Comparison of ENCODE assay signal across 9 mouse cellular contexts in genomic region chrX:66652455-66653144, GRCm38 (mm10). TPM values are rescaled to one million over a fixed set of nuclear protein-coding genes. Genes with fewer than 3 reads are reported as not detected.
DNase-seq lines count a peak whose midpoint lies in the region; ATAC-seq and TF ChIP-seq lines count a peak whose summit lies in the region.
"Had no signal": no experiment of that assay in that cellular context is flagged by ENCODE, and none has a peak within 500 bp of the region (broad histone marks: within the 10 kb centered on the region; RNA-seq: fewer than 3 reads in every experiment).

No protein-coding gene starts in this region.

- no peaks in the 10 kb centered on the region for H3K9me3 ChIP-seq in lung, embryonic 14.5 days (ENCODE audit: low read depth, low read length)
- no peaks in the 10 kb centered on the region for H3K9me3 ChIP-seq in embryonic facial prominence, embryonic 14.5 days (ENCODE audit: control insufficient read depth, low read length)
- no peaks in the 10 kb centered on the region for H3K9me3 ChIP-seq in heart, embryonic 10.5 days
- no peaks in the 10 kb centered on the region for H3K9me3 ChIP-seq in lung, embryonic 16.5 days (ENCODE audit: control insufficient read depth, low read length)

- H3K4me1 ChIP-seq in lung, embryonic 14.5 days (ENCODE audit: insufficient read depth): no peaks in the 10 kb centered on the region
- H3K4me1 ChIP-seq in lung, adult 2 months (ENCODE audit: control insufficient read depth, insufficient read depth, low read length): no peaks in the 10 kb centered on the region
- H3K4me1 ChIP-seq in embryonic facial prominence, embryonic 14.5 days (ENCODE audit: control insufficient read depth, insufficient read depth, low read length): no peaks in the 10 kb centered on the region
- H3K4me1 ChIP-seq in heart, embryonic 10.5 days: no peaks in the 10 kb centered on the region
- H3K4me1 ChIP-seq in lung, embryonic 16.5 days (replicated peaks; ENCODE audit: control insufficient read depth, insufficient read depth, low read length): no peaks in the 10 kb centered on the region

- DNase-seq in lung, embryonic 14.5 days: peak; percentile 55
- DNase-seq in lung, adult 2 months: no peak
- peak; percentile 79 for DNase-seq in embryonic facial prominence, embryonic 14.5 days (ENCODE audit: low spot score)
- DNase-seq in heart, embryonic 10.5 days (ENCODE audit: low spot score): peak; percentile 76
- peak; percentile 7 for DNase-seq in kidney, postnatal 36 days
- peak; percentile 69 to 81 for DNase-seq in right cerebral cortex, postnatal 36 days (ENCODE audit: low spot score in 2 of 2)
- no peak for DNase-seq in urinary bladder, adult 2 months (ENCODE audit: low spot score)

- no peak overlapping the region; the same call in 1 of the 2 replicates for H3K9ac ChIP-seq in lung, embryonic 14.5 days
- peak overlapping the region; percentile 42; the same call in 1 of the 2 replicates for H3K9ac ChIP-seq in embryonic facial prominence, embryonic 14.5 days (ENCODE audit: low read depth, low read length)
- no peak overlapping the region for H3K9ac ChIP-seq in lung, embryonic 16.5 days (ENCODE audit: low read length)

- peak overlapping the region; percentile 29 for H3K4me3 ChIP-seq in lung, embryonic 14.5 days (ENCODE audit: low read depth, low read length)
- H3K4me3 ChIP-seq in lung, adult 2 months (replicated peaks; ENCODE audit: extremely low read depth, low read depth, low read length): no peak overlapping the region
- peak overlapping the region; percentile 38 for H3K4me3 ChIP-seq in embryonic facial prominence, embryonic 14.5 days (ENCODE audit: low read depth, low read length)
- peak overlapping the region; percentile 55 for H3K4me3 ChIP-seq in heart, embryonic 10.5 days
- peak overlapping the region; percentile 39 for H3K4me3 ChIP-seq in lung, embryonic 16.5 days (ENCODE audit: low read length)

- no peaks in the 10 kb centered on the region for H3K27me3 ChIP-seq in lung, embryonic 14.5 days (ENCODE audit: insufficient read depth, low read length)
- no peaks in the 10 kb centered on the region; the same call in 1 of the 2 replicates for H3K27me3 ChIP-seq in embryonic facial prominence, embryonic 14.5 days (replicated peaks; ENCODE audit: control insufficient read depth, insufficient read depth, low read length)
- peaks cover 10% of the 10 kb centered on the region; the same call in 1 of the 2 replicates for H3K27me3 ChIP-seq in heart, embryonic 10.5 days (ENCODE audit: insufficient read depth, poor library complexity, severe bottlenecking)
- H3K27me3 ChIP-seq in lung, embryonic 16.5 days (ENCODE audit: control insufficient read depth, insufficient read depth, low read depth, low read length): peaks cover 3% of the 10 kb centered on the region; the same call in 1 of the 2 replicates
- H3K27me3 ChIP-seq: CH12.LX had no signal

- WGBS in lung, embryonic 14.5 days: 5% methylated on average over 20 of the region's 21 CpGs
- 19% methylated on average over 21 of the region's 21 CpGs for WGBS in lung, adult 2 months
- WGBS in embryonic facial prominence, embryonic 14.5 days: 6% methylated on average over 14 of the region's 21 CpGs
- 7% methylated on average over 21 of the region's 21 CpGs for WGBS in heart, embryonic 10.5 days
- WGBS in lung, embryonic 16.5 days: 8% methylated on average over 21 of the region's 21 CpGs

- TF ChIP-seq POLR2A in lung, adult 2 months (IDR thresholded peaks at IDR 0.05; ENCODE audit: borderline replicate concordance, extremely low read depth, low read depth, low read length): no peak

- peak; percentile 93 for ATAC-seq in lung, embryonic 14.5 days (ENCODE audit: insufficient read depth)
- ATAC-seq in embryonic facial prominence, embryonic 14.5 days (ENCODE audit: low read depth): peak; percentile 90
- ATAC-seq in lung, embryonic 16.5 days (ENCODE audit: low read depth): peak; percentile 85

- no peak for TF ChIP-seq CTCF in lung, embryonic 14.5 days (IDR thresholded peaks at IDR 0.05; ENCODE audit: low read depth)
- TF ChIP-seq CTCF in lung, adult 2 months (IDR thresholded peaks at IDR 0.05; ENCODE audit: insufficient read depth, low read length): no peak

- H3K36me3 ChIP-seq in lung, embryonic 14.5 days (ENCODE audit: insufficient read depth): no peaks in the 10 kb centered on the region
- no peaks in the 10 kb centered on the region for H3K36me3 ChIP-seq in embryonic facial prominence, embryonic 14.5 days (ENCODE audit: control insufficient read depth, insufficient read depth, low read length)
- no peaks in the 10 kb centered on the region for H3K36me3 ChIP-seq in heart, embryonic 10.5 days
- no peaks in the 10 kb centered on the region for H3K36me3 ChIP-seq in lung, embryonic 16.5 days (ENCODE audit: control insufficient read depth, insufficient read depth, low read length)

- H3K27ac ChIP-seq in lung, embryonic 14.5 days (ENCODE audit: low read depth): no peak overlapping the region
- H3K27ac ChIP-seq in embryonic facial prominence, embryonic 14.5 days (replicated peaks; ENCODE audit: low read depth, low read length): no peak overlapping the region
- no peak overlapping the region for H3K27ac ChIP-seq in heart, embryonic 10.5 days
- H3K27ac ChIP-seq in lung, embryonic 16.5 days (ENCODE audit: low read length): no peak overlapping the region

- peak overlapping the region; percentile 61 for H3K4me2 ChIP-seq in lung, embryonic 14.5 days
- peak overlapping the region; percentile 61 for H3K4me2 ChIP-seq in embryonic facial prominence, embryonic 14.5 days (ENCODE audit: low read depth, low read length)
- peak overlapping the region; percentile 60 for H3K4me2 ChIP-seq in lung, embryonic 16.5 days (ENCODE audit: low read depth, low read length)

RNA-seq across cellular contexts. Expression of gene Slitrk2, which starts 3.5 kb away (rescaled TPM):
- polyA plus RNA-seq in lung, embryonic 14.5 days (2014; fragmentation: Nextera tagmentation; extraction: Ambion mirVana): 0.17 and 0.23 TPM in 2 replicates
- not detected in 2 replicates for polyA plus RNA-seq in lung, adult 2 months (2012; rRNA removed)
- polyA plus RNA-seq in embryonic facial prominence, embryonic 14.5 days (2014; fragmentation: Nextera tagmentation; extraction: Ambion mirVana): 3.8 and 4.6 TPM in 2 replicates
- polyA plus RNA-seq in heart, embryonic 10.5 days (2016; fragmentation: Nextera tagmentation; extraction: Ambion mirVana): 0.20 and 0.26 TPM in 2 replicates
- 0.29 and 0.33 TPM in 2 replicates for polyA plus RNA-seq in lung, embryonic 16.5 days (2015; fragmentation: Nextera tagmentation; extraction: Ambion mirVana)
- 0.10 and 0.21 TPM in 2 replicates for polyA plus RNA-seq in urinary bladder, adult 2 months (2012; rRNA removed)

Comparison
In these comparisons a context has a peak if more than half of its experiments do, and no peak if none do; other contexts are left out.
1. DNase-seq: peak in lung, embryonic 14.5 days (single experiment), embryonic facial prominence, embryonic 14.5 days (single experiment), heart, embryonic 10.5 days (single experiment), kidney, postnatal 36 days (2 of 2) and right cerebral cortex, postnatal 36 days (2 of 2); none in lung, adult 2 months (single experiment) and urinary bladder, adult 2 months (single experiment).
2. Peak in every context shown above with its lines, with median percentiles within 50 percentile points of each other: ATAC-seq and H3K4me2 ChIP-seq.